Mouse (Mus musculus): ENCODE measurements around the gene Ctu2.

DNA sequence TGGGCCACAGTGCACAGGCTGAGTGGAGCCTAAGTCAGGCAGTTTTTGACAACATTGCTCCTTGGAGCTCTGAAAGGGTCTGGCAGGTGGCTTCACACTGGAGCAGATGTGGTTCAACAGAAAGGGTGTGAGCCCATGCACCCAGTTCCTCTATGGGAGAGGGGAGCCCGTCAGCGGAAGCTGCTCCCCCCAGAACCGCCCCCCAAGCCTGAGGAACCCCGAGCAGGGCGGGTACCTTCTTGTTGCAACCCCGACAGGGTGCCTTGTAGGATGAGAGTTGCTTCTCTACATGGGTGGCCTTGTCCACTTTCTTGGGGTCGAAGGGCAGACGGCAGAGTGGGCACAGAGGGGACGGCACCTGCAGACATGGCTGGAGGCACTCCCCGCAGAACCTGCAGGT lies 6.0 kb upstream of the Ctu2 start:
- no peak for TF ChIP-seq POLR2A (IDR thresholded peaks at IDR 0.05; ENCODE audit: borderline replicate concordance, insufficient read depth, low read length)
- TF ChIP-seq CTCF (IDR thresholded peaks at IDR 0.05; ENCODE audit: borderline replicate concordance, insufficient read depth, low read depth, low read length) = no peak

All from cerebellum, adult 2 months (tissue).